Mouse (Mus musculus) stomach, adult 2 months (tissue): ENCODE results near the gene Cldn9. TPM values are rescaled to one million over a fixed set of nuclear protein-coding genes. Genes with fewer than 3 reads are reported as not detected.

Source experiments
- polyA plus RNA-seq: library from polyadenylated mRNA; depleted of rRNA; stranded (reverse); fragments of >200 nt; gene quantifications from 2 replicates; pipeline ENCODE4 v1.2.3, GENCODE M21; 2012; rRNA removed

Cldn9 gene
- not detected in 2 replicates for polyA plus RNA-seq

GRCm38 (mm10) chr17:23683856-23684672, at the start of gene Cldn9:
Gene Cldn9 (minus strand): TSS chr17:23684026.

GRCm38 (mm10) chr17:23725999-23726757, 42.4 kb upstream of the Cldn9 start, which contains the start of gene Pkmyt1:
Gene Pkmyt1 (plus strand): TSS chr17:23726336.

GRCm38 (mm10) chr17:23722376-23723125, 38.7 kb upstream of the Cldn9 start, which contains the start of gene 1520401A03Rik:
Gene 1520401A03Rik (minus strand): TSS chr17:23722783.

GRCm38 (mm10) chr17:23679127-23679835, 4.5 kb downstream of the Cldn9 start, which contains the start of gene Cldn6:
Gene Cldn6 (plus strand): TSS chr17:23679249.

GRCm38 (mm10) chr17:23677236-23677679, 6.6 kb downstream of the Cldn9 start, which contains the start of gene Tnfrsf12a:
Gene Tnfrsf12a (minus strand): TSS chr17:23677468.

GRCm38 (mm10) chr17:23673424-23674073, 10.3 kb downstream of the Cldn9 start, which contains the start of the genes Hcfc1r1 and Thoc6:
Gene Hcfc1r1 (plus strand): TSS chr17:23673596.
Gene Thoc6 (minus strand): TSS chr17:23673882.

GRCm38 (mm10) chr17:23660117-23660875, 23.5 kb downstream of the Cldn9 start, which contains the start of gene Bicdl2:
Gene Bicdl2 (plus strand): TSS chr17:23660506.

GRCm38 (mm10) chr17:23644613-23645495, 39.0 kb downstream of the Cldn9 start, which contains the start of gene Mmp25:
Gene Mmp25 (minus strand): TSS chr17:23645277.

Other genes with a start within 250 kb of the Cldn9 start
- not detected in 2 replicates for gene Vmn2r117, start 204.3 kb downstream of the Cldn9 start, polyA plus RNA-seq
- 6.8 and 7.8 TPM in 2 replicates for gene Zfp213, start 119.8 kb downstream of the Cldn9 start, polyA plus RNA-seq
- gene Zfp13, start 84.5 kb downstream of the Cldn9 start, polyA plus RNA-seq, result 7.4 and 8.7 TPM in 2 replicates
- 0.06 TPM in 1 of 2 replicates, not detected in the other for gene Zscan10, start 83.2 kb downstream of the Cldn9 start, polyA plus RNA-seq
- 0.51 and 0.68 TPM in 2 replicates for gene Mmp25, start 38.7 kb downstream of the Cldn9 start, polyA plus RNA-seq
- gene Bicdl2, start 23.5 kb downstream of the Cldn9 start, polyA plus RNA-seq, result 11.4 and 11.9 TPM in 2 replicates
- gene Hcfc1r1, start 10.4 kb downstream of the Cldn9 start, polyA plus RNA-seq, result 586 and 660 TPM in 2 replicates
- 11.5 and 15.7 TPM in 2 replicates for gene Thoc6, start 10.1 kb downstream of the Cldn9 start, polyA plus RNA-seq
- 20.9 and 37.2 TPM in 2 replicates for gene Tnfrsf12a, start 6.6 kb downstream of the Cldn9 start, polyA plus RNA-seq
- 0.08 and 0.19 TPM in 2 replicates for gene Cldn6, start 4.8 kb downstream of the Cldn9 start, polyA plus RNA-seq
- not detected in 2 replicates for gene 1520401A03Rik, start 38.8 kb upstream of the Cldn9 start, polyA plus RNA-seq
- 22.3 and 33.2 TPM in 2 replicates for gene Pkmyt1, start 42.3 kb upstream of the Cldn9 start, polyA plus RNA-seq
- gene Paqr4, start 56.8 kb upstream of the Cldn9 start, polyA plus RNA-seq, result 95.8 and 156 TPM in 2 replicates
- 3.2 and 6.6 TPM in 2 replicates for gene Kremen2, start 61.8 kb upstream of the Cldn9 start, polyA plus RNA-seq
- gene Flywch1, start 87.6 kb upstream of the Cldn9 start, polyA plus RNA-seq, result 11.7 and 13.7 TPM in 2 replicates
- 3.7 and 5.8 TPM in 2 replicates for gene Flywch2, start 102.1 kb upstream of the Cldn9 start, polyA plus RNA-seq
- gene Srrm2, start 106.5 kb upstream of the Cldn9 start, polyA plus RNA-seq, result 196 and 280 TPM in 2 replicates
- gene Elob, start 145.1 kb upstream of the Cldn9 start, polyA plus RNA-seq, result 361 and 511 TPM in 2 replicates
- 0.04 and 0.39 TPM in 2 replicates for gene Prss33, start 152.0 kb upstream of the Cldn9 start, polyA plus RNA-seq
- 9.4 and 22.5 TPM in 2 replicates for gene Prss32, start 159.8 kb upstream of the Cldn9 start, polyA plus RNA-seq
- gene Prss41, start 160.1 kb upstream of the Cldn9 start, polyA plus RNA-seq, result 0.24 and 1.5 TPM in 2 replicates
- gene Prss21, start 184.0 kb upstream of the Cldn9 start, polyA plus RNA-seq, result not detected in 2 replicates
- not detected in 2 replicates for gene Dcpp1, start 196.8 kb upstream of the Cldn9 start, polyA plus RNA-seq
- not detected in 2 replicates for gene Dcpp2, start 196.9 kb upstream of the Cldn9 start, polyA plus RNA-seq
- gene Dcpp3, start 233.4 kb upstream of the Cldn9 start, polyA plus RNA-seq, result not detected in 2 replicates